Mouse (Mus musculus): Measurements from ENCODE around the gene P2ry1. TPM values are rescaled to one million over a fixed set of nuclear protein-coding genes. Genes with fewer than 3 reads are reported as not detected.

The P2ry1 gene
- 1 to 10 TPM; 2.8 to 4.4 (median 3.5) TPM for total RNA-seq (2022)

DNA sequence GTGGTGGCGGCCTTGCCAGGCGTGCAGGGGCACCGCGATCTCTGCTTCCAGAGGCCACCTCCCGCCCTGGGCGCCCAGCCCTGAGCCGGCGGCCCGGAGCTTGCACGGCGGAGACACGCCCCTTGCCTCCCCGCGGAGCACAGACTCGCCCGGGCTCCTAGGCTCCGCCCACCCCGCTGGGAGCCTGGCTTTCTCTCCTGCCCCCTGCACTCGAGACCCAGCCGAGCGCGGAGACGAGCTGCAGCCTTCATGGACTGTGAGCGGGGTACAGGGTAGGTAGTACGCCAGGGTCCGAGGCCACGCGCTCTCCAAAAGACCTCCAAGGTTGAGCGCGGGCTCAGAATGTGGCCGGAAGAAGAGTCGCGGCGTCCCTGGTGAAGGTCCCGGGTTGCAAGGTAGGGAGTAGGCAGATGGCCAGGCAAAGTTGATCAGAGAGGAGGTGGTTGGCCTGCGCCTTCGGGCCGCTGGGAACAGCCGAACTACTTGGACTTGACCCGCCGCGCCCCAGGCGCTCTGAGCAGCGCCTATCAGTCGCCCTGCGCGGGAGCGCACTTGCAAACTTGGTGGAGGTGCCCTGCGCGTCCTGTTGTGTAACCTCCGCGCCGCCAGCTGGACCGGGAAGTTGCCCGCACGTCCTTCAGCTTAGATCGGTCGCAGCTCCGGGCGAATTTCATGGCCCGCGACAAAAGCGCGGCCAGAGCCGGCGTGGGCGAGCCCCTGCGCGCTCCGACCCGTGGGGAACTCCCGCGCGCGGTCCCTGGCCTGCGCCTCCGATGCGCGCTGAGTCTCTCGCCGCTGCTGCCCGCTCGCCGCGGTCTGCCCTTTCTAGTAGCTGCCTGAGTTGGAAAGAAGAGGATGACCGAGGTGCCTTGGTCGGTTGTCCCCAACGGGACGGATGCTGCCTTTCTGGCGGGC is at the start of gene P2ry1:
TSS of gene P2ry1 (plus strand) at position 209 of the 915 bp plus-strand sequence.
- peak; percentile 12 to 32 for DNase-seq (ENCODE audit: low spot score in 2 of 2)

DNA sequence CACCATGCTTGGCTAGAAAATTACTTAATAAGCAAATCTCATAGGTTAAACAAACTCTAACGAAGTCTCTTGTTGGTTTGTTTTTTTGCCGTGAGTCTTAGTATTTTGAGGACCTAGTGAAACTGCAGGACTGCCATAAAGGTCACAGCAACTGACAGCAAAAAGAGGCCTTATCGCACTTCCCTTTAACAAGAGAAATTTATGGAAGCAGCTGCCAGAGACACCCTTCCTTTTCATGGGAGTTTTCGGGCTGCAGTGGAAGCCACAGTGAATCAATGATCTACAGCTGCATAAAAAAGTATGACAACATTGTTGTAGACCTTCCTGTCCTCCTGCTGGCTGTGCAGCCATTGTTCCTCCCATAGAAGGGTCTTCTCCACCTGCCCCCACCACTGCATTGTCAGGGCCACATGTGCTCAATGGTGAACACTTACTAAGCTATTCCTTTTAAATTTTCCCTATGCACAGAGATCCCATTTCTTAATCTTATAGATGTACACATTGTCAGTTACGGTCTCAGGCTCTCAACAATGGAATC is 49.3 kb upstream of the P2ry1 start:
- no peak for DNase-seq (ENCODE audit: low spot score in 2 of 2)

DNA sequence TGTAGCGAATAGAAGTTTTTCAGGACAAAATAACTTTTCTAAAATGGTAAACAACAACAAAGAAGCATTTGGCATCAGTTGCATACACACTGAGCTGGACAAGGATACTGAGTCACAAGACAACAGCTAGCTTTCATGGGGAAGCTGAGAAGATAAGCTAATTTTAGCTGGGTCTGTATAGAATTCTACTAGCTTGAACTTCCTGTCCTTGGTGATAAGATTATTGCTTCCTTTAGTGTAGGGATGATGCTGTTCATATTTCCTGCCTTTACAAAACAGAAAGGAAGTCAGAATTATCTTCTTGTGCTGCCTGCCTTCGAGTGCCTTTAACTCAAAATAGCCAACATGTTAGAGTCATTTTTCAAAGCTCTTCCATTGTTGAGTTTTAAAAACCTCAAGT is 48.5 kb upstream of the P2ry1 start:
- DNase-seq (ENCODE audit: low spot score in 2 of 2), result no peak

DNA sequence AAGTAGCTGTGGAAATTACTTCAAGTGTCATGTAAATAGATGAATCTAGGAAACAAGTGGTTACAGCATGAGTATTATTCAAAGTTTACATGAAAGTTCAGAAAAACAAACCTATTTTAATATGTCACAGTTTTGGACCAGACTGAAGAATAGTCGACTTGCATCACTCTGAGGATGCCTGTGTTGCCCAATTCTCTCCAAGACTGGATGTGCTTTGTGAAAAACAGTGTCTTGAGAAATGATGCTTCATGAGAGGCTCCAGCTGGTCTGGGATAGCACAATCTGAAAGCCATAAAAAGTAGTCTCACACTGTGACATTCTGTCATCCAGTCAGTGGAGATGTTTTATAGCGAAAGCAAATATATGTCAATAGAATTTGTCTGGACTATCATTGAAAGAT is 43.8 kb upstream of the P2ry1 start:
- DNase-seq (ENCODE audit: low spot score in 2 of 2), result no peak

DNA sequence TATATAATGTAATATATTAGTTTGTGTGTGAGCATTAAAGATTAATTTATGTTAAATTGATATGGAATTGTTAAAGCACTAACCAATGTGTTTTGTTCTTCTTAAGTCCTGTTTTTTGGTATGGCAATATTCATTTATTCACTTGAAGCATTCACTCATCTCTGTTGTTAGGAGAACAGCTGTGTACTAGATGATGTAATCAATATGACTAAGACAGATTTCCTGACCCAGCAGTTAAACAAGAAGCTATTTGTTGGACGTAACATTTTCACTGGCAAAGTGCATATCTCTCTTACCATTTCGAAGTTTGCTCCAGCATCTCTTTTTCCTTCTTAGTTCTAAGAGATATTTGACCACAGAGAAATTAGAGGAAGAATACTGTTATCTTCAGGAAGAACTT is 37.5 kb upstream of the P2ry1 start:
- DNase-seq (ENCODE audit: low spot score in 2 of 2), result no peak

DNA sequence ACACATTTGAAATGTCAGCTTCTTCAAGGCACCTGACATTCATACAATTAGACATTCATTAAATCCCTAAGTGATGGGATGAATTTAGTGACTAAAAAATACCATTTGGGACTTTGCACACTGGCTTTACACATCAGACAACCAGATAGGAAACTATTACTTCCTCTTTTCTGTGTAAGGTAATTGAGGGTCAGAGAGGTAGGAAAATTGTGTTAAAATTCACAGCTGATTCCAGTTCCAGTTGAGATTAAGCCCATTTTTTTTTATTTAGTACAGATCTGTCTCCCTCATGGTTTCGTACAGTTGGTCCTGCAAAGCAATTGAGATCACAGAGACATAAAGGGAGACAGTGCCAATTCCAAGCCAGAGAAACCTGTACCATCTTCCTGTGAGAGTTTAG is 27.7 kb upstream of the P2ry1 start:
- no peak for DNase-seq (ENCODE audit: low spot score in 2 of 2)

DNA sequence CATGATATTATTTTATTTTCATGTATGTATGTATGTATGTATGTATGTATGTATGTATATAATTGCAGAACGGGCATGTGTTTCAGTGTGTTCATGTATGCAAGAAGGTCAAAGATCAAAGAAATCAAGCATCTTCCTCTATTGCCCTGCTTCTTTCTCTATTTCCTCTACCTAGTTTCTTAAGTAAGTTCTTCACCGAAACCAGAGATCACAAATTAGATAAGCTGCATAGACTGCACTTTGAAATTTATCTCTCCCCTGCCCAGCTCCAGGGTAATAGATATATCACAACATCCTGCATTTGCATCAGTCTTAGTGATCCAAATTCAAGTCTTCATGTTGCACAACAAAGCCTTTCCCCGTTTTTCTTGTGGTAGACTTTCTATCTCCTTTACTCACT is 20.5 kb upstream of the P2ry1 start:
- DNase-seq (ENCODE audit: low spot score in 2 of 2), result no peak

DNA sequence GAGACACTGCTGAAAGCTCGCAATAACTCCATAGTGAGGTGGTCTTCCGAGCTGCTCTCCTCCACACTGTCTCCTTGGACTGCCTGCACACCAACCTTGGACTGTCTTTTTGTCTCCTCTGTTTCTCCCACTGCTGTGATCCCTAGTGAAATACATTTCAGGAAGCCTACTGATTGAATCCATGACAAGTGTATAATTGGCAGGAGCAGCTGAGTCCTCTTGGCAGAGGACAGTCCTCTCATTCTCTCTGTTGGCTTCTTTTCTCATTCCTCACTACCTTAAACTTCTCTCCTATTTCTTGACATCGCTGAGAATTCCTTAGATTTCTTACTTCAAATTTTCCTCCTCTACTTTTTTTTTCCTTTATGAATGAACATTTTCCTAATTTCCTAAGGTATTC is 4.5 kb upstream of the P2ry1 start:
- no peak for DNase-seq (ENCODE audit: low spot score in 2 of 2)

DNA sequence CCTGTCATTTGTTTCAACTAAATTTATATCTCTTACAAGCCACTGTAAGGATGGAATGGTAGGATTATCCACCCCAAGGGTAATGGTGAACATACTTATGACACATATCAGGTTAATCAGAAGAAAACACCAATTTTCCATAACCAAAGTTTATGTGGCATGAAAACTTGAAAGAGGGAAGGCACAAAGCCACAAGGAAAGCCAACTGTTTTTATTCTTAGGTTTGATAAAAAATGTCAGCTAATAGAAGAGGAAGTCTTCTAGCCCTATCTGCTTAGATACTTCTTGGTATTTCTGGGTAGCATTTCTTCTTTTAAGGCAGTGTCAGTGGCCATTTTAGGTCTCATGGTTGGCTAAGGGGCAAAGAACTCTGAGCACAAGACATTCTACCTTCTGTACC is 2.9 kb upstream of the P2ry1 start:
- DNase-seq (ENCODE audit: low spot score in 2 of 2), result no peak

DNA sequence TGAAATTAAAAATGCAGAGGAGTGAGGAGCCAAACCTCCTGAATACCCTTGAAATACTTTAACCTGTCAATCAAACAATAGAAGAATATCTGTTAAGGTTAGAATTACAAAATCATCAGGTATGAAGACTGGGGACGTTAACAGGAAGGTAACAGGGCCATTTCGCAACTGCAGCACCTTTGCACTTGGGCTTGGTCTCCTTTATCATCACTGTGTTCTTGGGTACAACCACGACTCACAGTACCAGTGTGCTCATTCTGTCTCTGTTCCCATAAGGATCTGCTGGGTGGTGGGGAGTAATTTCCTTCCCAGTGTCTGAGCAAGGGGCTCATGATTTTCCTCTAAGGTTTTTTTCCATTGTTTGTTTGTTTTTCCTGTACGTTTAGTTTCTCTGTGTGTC is 1.8 kb upstream of the P2ry1 start:
- no peak for DNase-seq (ENCODE audit: low spot score in 2 of 2)

DNA sequence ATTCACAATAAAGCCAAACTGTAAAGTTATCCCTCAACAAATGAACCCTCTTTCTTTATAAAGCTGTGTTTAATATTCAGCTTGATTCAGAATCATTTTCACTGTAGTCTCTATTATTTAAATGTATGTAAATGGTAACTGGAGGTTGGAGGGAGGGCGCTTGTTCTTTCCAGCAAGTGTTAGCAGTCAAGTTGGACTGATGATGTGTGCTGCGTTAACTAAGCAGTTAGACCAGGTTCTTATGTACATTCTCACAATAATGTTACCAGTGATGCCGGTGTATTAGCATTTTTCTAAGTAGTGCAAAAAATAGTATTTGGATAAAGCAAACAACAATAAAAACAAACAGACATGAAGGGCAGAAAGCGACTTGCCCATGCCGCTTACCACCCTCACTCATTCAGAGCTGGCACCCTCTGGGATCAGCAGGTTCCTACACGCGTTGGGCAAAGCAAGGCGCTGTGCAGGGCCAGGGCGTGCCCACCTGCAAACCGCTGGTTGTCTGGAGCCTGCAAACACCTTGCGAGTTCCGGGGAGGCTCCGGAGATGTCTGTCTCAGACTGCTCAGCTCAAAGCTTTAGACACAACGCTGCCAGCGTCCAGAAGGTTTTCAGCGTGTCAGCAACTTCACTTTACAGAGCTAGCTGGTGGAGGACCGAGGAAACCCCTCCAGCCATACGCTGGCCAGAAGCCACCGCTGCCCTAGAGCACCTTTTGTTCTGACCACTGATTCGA is 576 bp upstream of the P2ry1 start:
- peak in 1 of 2 experiments; percentile 2 for DNase-seq (ENCODE audit: low spot score in 2 of 2)

DNA sequence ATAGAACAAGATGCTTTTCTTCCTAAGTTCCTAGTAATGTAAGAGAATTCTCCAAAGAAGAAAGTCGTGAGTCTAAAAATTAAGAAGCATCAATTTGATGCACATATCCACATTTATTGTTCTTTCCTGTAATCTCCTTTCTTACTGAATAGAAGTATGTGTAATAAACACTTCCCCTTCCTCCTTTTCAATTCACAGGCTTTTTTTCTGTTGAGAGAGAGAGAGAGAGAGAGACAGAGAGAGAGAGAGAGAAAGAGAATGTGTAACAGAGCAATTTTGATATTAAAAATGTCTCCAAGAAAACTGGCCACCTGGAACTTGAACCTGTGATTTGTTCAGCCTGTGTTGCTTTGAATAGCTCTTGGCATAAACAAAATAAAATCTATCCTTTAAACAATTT is 2.0 kb downstream of the P2ry1 start:
- no peak for DNase-seq (ENCODE audit: low spot score in 2 of 2)

DNA sequence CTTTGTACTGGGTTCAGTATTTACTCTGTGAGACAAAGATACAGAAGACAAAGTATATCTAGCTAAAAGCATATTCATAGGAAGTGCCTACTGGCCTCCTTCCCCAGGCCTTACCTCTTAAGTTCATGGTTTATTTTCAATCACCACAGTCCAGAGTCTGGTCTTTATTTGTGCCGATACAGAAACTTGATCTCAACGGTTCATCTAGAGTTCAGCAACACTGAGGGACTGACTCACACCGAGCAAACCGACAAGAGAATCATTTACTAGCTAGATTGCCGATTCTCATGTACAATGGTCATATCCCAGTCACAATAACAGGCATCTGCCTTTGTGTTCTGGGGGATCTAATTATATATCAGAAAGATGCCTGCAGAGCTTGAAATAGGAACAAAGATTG is 9.1 kb downstream of the P2ry1 start:
- no peak for DNase-seq (ENCODE audit: low spot score in 2 of 2)

DNA sequence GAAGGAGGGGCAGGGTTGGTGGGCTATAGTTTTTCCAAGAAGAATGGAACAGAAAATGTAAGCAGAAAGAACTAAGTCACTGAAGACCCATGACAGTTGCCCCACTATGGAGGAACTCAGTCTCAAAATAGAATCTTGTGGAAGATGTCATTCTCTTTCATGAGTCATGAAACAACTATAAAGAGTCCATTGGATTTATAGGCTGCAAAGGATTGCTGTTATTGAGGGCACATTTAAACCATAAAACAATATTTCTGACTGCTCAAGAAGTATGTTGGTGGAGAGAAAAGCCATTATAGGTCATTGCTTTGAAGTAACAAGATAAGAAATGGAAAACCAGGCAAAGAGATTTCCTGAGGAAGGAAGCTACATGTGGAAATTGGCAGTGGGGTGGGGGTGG is 10.0 kb downstream of the P2ry1 start:
- no peak for DNase-seq (ENCODE audit: low spot score in 2 of 2)

DNA sequence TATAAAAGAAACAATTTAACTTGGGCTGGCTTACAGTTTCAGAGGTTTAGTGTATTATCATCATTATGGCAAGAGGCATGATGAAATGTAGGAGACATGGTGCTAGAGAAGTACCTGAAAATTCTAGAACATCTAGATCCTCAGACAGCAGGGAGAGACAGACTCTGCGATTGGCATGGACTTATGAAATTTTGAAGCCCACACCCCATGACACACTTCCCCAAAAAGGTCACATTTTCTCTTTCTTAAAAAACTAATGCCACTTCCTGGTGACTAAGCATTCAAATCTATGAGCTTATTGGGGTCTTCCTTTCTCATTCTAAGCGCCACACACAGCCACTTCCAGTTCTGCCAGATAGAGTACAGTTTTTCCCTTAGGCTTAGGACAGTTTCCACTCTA is 14.1 kb downstream of the P2ry1 start:
- no peak for DNase-seq (ENCODE audit: low spot score in 2 of 2)

DNA sequence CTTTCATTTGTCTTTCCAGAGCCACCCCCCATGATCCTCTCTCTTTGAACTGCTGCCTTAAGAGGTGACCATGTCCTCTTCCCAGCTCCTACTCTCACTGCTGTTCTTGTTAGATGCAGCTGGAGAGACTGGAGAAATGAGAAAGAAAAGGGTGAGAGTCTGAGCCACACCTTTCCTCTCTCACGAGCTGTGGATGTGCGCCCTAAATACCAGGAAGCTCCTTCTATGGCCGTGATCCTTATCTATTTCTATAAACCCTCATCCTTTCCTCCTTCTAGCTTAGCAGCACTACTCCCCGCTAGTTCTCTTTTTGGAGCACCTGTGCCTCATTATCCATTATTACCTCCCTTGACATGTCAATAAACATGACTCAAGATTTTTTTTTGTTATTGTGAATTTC is 29.5 kb downstream of the P2ry1 start:
- DNase-seq (ENCODE audit: low spot score in 2 of 2), result no peak

DNA sequence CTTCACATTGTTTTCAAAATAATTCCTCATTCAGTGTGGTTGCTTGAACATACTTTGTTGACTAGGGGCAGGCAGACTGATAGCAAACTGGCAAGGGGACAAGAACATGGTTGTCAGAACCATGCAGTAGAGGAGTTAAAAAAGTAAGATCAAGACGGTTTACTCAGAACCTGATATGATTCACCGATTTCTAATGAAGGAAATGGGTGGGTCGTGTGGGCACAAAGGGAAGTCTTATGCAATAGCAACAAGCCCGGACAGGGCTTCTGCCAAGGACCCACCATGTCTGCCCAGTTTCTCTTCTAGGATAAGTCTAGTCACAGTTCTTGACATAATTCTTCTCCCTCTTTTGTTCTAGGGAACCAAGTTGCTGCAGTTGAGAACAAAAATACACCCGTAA is 33.0 kb downstream of the P2ry1 start:
- DNase-seq (ENCODE audit: low spot score in 2 of 2), result no peak

DNA sequence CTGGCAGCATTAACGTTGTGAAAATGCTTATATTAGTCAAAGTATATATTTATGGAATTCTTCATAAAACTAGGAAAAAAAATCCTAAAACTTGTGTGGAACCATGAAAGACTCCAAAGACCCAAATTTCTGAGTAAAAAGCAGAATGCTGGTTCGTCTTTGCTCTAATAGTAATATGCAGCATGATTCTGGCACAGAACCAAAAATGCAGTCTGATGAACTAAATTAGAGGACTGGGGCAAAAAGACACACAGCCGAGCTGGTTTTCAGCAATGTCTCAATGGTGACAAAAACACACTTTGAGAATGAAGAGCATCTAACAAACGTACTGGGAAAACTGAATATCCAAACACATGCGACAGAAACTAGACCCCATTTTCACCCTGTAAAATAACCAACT is 37.3 kb downstream of the P2ry1 start:
- DNase-seq (ENCODE audit: low spot score in 2 of 2), result no peak

DNA sequence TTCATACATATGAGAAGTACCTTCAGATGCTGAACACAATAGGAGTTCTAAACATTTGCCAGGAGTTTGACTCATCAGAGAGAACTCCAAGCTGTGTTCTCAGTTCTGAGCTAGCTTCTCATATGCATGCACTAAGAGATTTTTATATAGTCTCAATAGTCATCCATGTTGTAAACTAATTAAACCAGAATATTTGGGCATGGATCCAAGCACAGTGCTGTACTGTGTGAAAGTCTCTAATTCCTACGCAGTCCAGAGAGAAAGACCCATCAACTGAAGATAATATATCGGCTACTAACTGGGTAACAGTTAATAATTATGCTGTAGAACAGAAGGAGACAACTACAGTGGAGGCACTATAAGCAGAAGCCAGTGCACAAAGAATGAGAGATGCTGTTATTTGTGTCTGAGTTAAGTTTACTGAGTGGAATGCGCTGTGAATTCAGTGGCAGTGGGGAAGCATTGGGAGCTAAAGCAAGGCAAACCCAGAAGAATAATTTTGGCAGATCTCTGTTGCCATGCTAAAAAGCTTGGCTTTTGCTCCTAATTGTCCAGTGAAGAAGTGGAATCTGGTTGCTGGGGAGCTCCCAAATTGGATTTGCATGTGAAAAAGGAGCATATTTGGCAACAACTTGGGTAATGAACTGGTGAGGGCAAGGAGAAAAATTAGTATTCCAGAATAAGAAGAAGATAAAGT is 47.5 kb downstream of the P2ry1 start:
- DNase-seq (ENCODE audit: low spot score in 2 of 2), result no peak

Data from layer of hippocampus, adult 8-10 months (tissue).